Comparison of ENCODE assay signal across 12 mouse cellular contexts in genomic region chr4:103173507-103173906, GRCm38 (mm10).
"Had no signal": no experiment of that assay in that cellular context is flagged by ENCODE, and none has a peak within 500 bp of the region (broad histone marks: within the 10 kb centered on the region; RNA-seq: fewer than 3 reads in every experiment).

No protein-coding gene starts in this region.

- H3K4me3 ChIP-seq: intestine, embryonic 15.5 days; limb, embryonic 12.5 days; liver, embryonic 13.5 days; lung, embryonic 15.5 days; midbrain, embryonic 15.5 days; neural tube, embryonic 12.5 days had no signal

- H3K4me1 ChIP-seq: limb, embryonic 12.5 days; liver, embryonic 13.5 days; midbrain, embryonic 15.5 days had no signal

- ATAC-seq: intestine, embryonic 15.5 days; liver, postnatal 0 days; midbrain, embryonic 15.5 days had no signal

- DNase-seq: kidney, adult 18-20 months; kidney, postnatal 4 days; liver; liver, embryonic 13.5 days; liver, postnatal 0 days; lung, postnatal 36 days; right cerebral cortex, postnatal 14 days had no signal

- H3K27ac ChIP-seq: intestine, embryonic 15.5 days; limb, embryonic 12.5 days; liver, embryonic 13.5 days; lung, embryonic 15.5 days; midbrain, embryonic 15.5 days; neural tube, embryonic 12.5 days had no signal

- H3K27me3 ChIP-seq: intestine, embryonic 15.5 days; limb, embryonic 12.5 days; liver, embryonic 13.5 days; lung, embryonic 15.5 days; midbrain, embryonic 15.5 days; neural tube, embryonic 12.5 days had no signal

- H3K9me3 ChIP-seq: intestine, embryonic 15.5 days; limb, embryonic 12.5 days; liver, embryonic 13.5 days; lung, embryonic 15.5 days; midbrain, embryonic 15.5 days; neural tube, embryonic 12.5 days had no signal

- H3K4me2 ChIP-seq: intestine, embryonic 15.5 days; limb, embryonic 12.5 days; liver, embryonic 13.5 days; lung, embryonic 15.5 days; midbrain, embryonic 15.5 days; neural tube, embryonic 12.5 days had no signal

- H3K9ac ChIP-seq: intestine, embryonic 15.5 days; limb, embryonic 12.5 days; liver, embryonic 13.5 days; liver, postnatal 0 days; lung, embryonic 15.5 days; midbrain, embryonic 15.5 days; neural tube, embryonic 12.5 days had no signal
